Mouse (Mus musculus) olfactory bulb, adult 2 months (tissue): ENCODE measurements around the gene Cux2.

Experiments used
- CTCF ChIP-seq: fragments of 200-500 bp; IDR thresholded peaks from 2 replicates; pipeline ENCODE4 v1.5.1; 2012; ENCODE audit warnings: low read depth, mild to moderate bottlenecking, low read length, moderate library complexity; ENCODE audit not compliant: insufficient read depth
- POLR2A ChIP-seq: fragments of 200-500 bp; IDR thresholded peaks from 2 replicates; pipeline ENCODE4 v1.6.1; 2012; ENCODE audit warnings: mild to moderate bottlenecking, low read depth, low read length, moderate library complexity; ENCODE audit not compliant: insufficient read depth

DNA sequence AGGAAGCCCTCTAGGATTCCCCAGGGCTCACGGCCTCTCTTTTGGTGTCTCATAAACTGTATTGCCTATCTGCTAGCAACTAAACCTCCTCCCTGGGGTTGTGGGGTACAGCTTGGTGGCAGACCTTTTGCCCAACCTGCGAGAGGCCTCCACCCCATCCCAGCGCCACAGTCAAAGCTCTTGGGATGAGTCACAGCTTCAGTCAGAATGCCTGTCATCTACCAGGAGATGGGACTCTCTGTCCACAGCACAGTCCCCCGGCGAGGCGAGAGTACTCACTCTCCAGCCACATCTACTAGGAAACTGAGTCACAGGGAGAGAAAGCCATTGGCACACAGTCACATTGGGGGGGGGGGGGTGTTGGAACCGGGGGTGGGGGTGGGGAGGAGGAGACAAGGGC lies 51.6 kb downstream of the Cux2 start:
- TF ChIP-seq CTCF (no peak), POLR2A (no peak)
